Mouse (Mus musculus) urinary bladder, postnatal 10 days (tissue): ENCODE results near the gene Kxd1.

Experiments
- DNase-seq: peaks from one replicate; pipeline ENCODE4 v3.0.0; 2022; ENCODE audit warnings: low spot score

Kxd1 gene

GRCm38 (mm10) chr8:70527512-70528181 lies at the start of gene Kxd1, which contains the start of gene Fkbp8:
TSS of gene Kxd1 (minus strand) at chr8:70527956.
TSS of gene Fkbp8 (plus strand) at chr8:70527724.
- DNase-seq, result peak; percentile 95

GRCm38 (mm10) chr8:70577207-70577606 lies 49.5 kb upstream of the Kxd1 start:
- DNase-seq, result no peak

GRCm38 (mm10) chr8:70574915-70575314 lies 47.2 kb upstream of the Kxd1 start:
- no peak for DNase-seq

- DNase-seq, result no peak
These were observed 46.5 kb upstream of the Kxd1 start for GRCm38 (mm10) chr8:70574302-70574701.

- no peak for DNase-seq
These were observed 43.2 kb upstream of the Kxd1 start for GRCm38 (mm10) chr8:70570990-70571389.

- no peak for DNase-seq
These were observed 42.6 kb upstream of the Kxd1 start for GRCm38 (mm10) chr8:70570360-70570759.

- no peak for DNase-seq
These were observed 37.8 kb upstream of the Kxd1 start for GRCm38 (mm10) chr8:70565561-70565960.

- no peak for DNase-seq
These were observed 37.0 kb upstream of the Kxd1 start for GRCm38 (mm10) chr8:70564696-70565235.

- no peak for DNase-seq
These were observed 36.1 kb upstream of the Kxd1 start for GRCm38 (mm10) chr8:70563763-70564387.

GRCm38 (mm10) chr8:70562802-70563201 lies 35.0 kb upstream of the Kxd1 start:
- no peak for DNase-seq

GRCm38 (mm10) chr8:70561809-70562535 lies 34.2 kb upstream of the Kxd1 start:
- DNase-seq, result no peak

GRCm38 (mm10) chr8:70561357-70561756 lies 33.6 kb upstream of the Kxd1 start:
- no peak for DNase-seq

- DNase-seq, result no peak
These were observed 32.8 kb upstream of the Kxd1 start for GRCm38 (mm10) chr8:70560564-70560963.

- no peak for DNase-seq
These were observed 32.3 kb upstream of the Kxd1 start for GRCm38 (mm10) chr8:70560096-70560495.

- DNase-seq, result no peak
These were observed 31.2 kb upstream of the Kxd1 start for GRCm38 (mm10) chr8:70558983-70559382.

GRCm38 (mm10) chr8:70558334-70558733 lies 30.6 kb upstream of the Kxd1 start:
- no peak for DNase-seq

GRCm38 (mm10) chr8:70555079-70555747 lies 27.5 kb upstream of the Kxd1 start:
- DNase-seq, result no peak

GRCm38 (mm10) chr8:70553740-70554139 lies 26.0 kb upstream of the Kxd1 start:
- DNase-seq, result no peak

- no peak for DNase-seq
These were observed 25.1 kb upstream of the Kxd1 start for GRCm38 (mm10) chr8:70552836-70553235.

- no peak for DNase-seq
These were observed 23.9 kb upstream of the Kxd1 start for GRCm38 (mm10) chr8:70551558-70552161.

GRCm38 (mm10) chr8:70549412-70550184 lies 21.8 kb upstream of the Kxd1 start:
- DNase-seq, result no peak
